Mouse (Mus musculus) kidney, postnatal 4 days (tissue): ENCODE results near the gene Ube2u.

Source experiments
- DNase-seq, 2 experiments: peaks; one replicate each; pipeline ENCODE4 v3.0.0; 2021; ENCODE audit warnings: mixed read lengths in 2 of 2

Ube2u gene

DNA sequence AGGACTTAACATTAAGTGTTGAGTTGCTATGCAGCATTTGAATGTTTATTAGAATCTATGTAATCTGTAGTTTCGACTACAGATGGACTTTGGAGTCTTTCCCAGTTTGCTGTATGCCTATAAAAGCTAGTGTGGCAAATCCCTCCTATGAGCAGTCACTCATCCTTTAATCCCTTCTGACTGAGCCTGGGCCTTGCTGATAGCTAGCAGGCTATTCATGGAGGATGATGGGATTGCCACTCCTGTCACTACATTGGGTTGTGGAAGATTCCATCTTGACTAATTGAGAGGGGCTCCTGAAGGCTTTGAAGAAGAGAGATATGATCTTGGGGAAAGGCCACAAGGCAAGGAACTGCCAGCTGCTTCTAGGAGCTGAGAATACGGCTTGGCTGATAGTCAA is 74.6 kb downstream of the Ube2u start:
- DNase-seq, result no peak

DNA sequence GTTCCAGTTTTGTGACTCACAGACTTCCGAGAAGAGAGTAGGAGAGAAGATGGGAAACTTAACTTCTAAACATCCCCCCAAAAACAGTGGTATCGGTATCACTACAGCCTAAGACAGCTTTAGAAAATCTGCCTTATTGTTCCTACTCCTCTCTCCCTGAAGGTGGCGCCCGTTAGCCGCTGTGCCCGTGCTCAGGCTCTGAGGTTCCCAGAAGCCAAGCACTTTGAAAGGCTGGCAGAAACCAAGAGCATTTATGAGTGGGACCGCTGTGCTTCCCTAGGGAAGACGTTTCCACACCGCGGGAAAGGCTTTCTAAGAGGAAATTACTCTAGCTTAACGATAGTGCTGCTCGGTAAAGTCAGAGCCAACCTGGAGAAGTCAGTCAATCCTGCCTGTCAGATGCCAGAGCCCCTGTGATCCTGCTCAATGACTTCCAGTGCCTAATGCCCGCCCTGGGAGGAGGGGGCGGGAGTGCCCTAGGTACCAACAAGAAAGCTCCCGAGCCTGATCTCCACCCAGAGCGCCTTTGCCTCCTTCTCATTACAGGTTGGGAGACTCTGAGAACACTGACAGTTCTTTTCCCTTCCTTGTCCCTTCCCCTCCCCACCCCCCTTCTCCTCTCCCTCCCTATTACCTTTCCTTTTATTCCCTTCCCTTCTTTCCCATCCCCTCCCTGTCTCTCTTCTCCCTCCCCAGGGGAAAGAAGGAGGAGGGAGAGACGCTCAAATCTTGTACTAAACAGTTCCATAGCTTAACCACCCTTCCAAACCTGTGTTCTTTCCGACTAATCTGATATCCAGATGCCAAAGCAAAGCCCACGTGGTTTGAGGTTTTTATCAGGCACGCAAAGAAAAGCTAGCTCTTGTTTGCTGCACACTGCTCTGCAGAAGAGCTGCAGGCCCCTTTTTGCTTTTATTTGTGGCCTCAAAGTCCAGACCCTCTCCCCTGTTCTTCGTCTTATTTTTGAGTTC is 109.9 kb downstream of the Ube2u start:
- peak; percentile 85 to 86 for DNase-seq

DNA sequence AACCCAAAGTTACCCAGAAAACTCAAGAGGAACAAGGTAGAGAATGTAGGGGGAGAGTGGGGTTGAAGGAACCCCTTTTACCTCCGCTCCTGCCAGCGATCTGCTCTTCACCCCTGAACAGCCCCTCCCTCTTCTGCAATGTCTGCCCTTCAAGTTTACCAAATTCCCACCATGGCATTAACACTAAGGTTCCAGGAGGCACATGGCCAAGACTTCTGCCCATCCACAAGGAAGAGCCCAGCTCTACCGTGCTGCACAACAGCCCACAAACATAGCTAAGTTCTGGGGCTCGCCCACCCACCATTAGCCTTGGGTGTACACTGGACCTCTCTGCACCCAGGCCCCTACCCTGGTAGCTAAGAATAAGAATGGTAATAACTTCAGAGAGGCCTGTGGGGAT is 117.1 kb downstream of the Ube2u start:
- no peak for DNase-seq

DNA sequence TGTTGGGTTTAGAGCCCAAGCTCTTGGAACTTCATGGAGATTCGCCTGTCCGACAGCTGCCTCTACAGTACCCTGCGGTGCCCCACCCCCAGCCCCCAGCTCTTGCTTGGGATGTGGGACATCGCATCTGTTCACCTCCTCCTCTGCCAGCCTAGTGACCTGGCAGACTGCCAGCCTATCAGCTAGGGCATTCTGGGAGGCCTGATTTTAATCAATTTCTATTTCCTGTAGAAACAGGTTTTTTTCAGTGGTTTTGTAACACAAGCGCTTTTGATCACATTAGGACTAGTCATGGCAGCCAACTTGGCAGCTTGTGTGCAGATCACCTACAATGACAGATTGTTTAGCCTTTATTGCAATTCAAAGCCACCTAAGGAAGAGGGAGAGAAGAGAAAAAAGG is 118.0 kb downstream of the Ube2u start:
- DNase-seq, result peak; percentile 18 to 40

DNA sequence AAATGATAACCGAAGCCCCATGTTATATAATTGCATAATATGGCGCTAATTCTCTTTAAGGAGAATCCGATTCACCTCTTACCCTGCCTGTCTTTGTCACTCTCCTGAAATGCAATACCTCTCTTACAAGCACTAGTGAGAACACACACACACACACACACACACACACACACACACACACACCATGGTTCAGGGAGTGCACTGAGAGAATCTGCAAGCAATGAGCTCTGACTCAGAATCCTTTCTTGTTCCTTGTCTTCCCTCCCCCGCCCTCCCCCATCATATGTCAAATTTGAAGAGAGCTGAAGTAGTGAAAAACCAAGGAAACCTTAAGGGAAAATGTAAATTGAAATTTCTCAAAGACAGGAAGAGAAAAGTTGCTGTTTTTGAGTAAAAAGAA is 118.4 kb downstream of the Ube2u start:
- DNase-seq, result no peak
